Mouse (Mus musculus): ENCODE data around the gene Dctn3. TPM values are rescaled to one million over a fixed set of nuclear protein-coding genes. Genes with fewer than 3 reads are reported as not detected.

The Dctn3 gene
- total and polyA plus RNA-seq, 2 experiments = 40.2 to 44.5 TPM

DNA sequence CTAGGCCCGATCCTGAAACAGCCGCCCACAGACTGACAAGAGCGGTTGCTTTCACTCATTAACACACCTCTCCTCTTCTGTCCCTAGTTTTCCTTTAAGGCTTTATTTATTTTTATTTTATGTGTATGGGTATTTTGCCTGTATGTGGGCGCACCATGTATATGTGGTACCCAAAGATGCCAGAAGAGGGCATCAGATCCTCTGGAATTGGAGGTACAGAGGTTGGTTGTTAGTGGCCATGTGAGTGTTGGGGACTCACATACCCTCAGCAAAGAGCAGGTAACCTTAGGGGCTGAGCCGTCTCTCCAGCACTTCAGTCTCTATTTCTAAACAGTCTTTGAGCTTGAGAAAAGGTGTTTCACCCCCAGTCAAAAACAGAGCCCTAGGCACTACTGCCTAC is 7.4 kb downstream of the Dctn3 start:
- H3K36me3 ChIP-seq (ENCODE audit: control insufficient read depth, insufficient read depth, low read length) = peaks cover 8% of the 10 kb centered on the region
- peaks cover 10% of the 10 kb centered on the region for H3K4me1 ChIP-seq (ENCODE audit: control insufficient read depth, insufficient read depth, low read length)
- TF ChIP-seq CTCF (IDR thresholded peaks at IDR 0.05; ENCODE audit: low read depth, low read length) = peak; percentile 15; the same call in 1 of the 2 replicates
- TF ChIP-seq POLR2A (IDR thresholded peaks at IDR 0.05; ENCODE audit: extremely low read depth, insufficient read depth, low read length) = no peak
- peak; percentile 35 for DNase-seq (ENCODE audit: extremely low read depth, low read depth, low spot score)
- WGBS = 82% methylated on average over 5 of the region's 5 CpGs
- peaks cover 2% of the 10 kb centered on the region; the same call in 1 of the 2 replicates for H3K79me2 ChIP-seq (ENCODE audit: control insufficient read depth, insufficient read depth, low read length)
- H3K27me3 ChIP-seq (ENCODE audit: control insufficient read depth, insufficient read depth, low read length) = no peaks in the 10 kb centered on the region
- no peak overlapping the region for H3K9ac ChIP-seq (ENCODE audit: low read depth, low read length)
- H3K4me3 ChIP-seq (ENCODE audit: insufficient read depth, low read depth, low read length) = no peak overlapping the region
- H3K27ac ChIP-seq (replicated peaks; ENCODE audit: insufficient read depth, low read depth, low read length) = no peak overlapping the region

DNA sequence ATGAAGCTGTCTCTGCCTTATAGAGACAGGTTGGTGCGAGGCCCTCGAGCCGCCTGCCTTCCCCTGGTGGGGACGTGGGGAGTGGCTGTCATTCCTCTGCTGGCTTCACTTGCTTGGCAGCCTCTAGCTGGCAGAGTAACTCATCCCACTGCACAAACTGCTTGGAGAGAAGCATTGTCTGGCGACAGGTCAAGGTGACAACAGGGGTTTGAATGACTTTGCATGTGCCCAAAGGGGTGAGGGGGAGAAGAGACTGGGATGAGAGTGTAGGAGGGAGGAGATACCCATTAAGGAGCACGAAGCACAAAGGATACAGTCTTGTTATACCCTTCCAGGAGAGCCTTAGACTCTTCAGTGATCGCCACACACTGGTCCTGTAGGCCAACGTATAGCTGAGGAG is 7.9 kb downstream of the Dctn3 start:
- peaks cover 8% of the 10 kb centered on the region for H3K36me3 ChIP-seq (ENCODE audit: control insufficient read depth, insufficient read depth, low read length)
- H3K9ac ChIP-seq (ENCODE audit: low read depth, low read length) = no peak overlapping the region
- no peak overlapping the region for H3K27ac ChIP-seq (replicated peaks; ENCODE audit: insufficient read depth, low read depth, low read length)
- no peak for DNase-seq (ENCODE audit: extremely low read depth, low read depth, low spot score)
- peaks cover 10% of the 10 kb centered on the region for H3K4me1 ChIP-seq (ENCODE audit: control insufficient read depth, insufficient read depth, low read length)
- peaks cover 2% of the 10 kb centered on the region; the same call in 1 of the 2 replicates for H3K79me2 ChIP-seq (ENCODE audit: control insufficient read depth, insufficient read depth, low read length)
- no peak overlapping the region for H3K4me3 ChIP-seq (ENCODE audit: insufficient read depth, low read depth, low read length)
- 77% methylated on average over 8 of the region's 8 CpGs for WGBS
- no peaks in the 10 kb centered on the region for H3K27me3 ChIP-seq (ENCODE audit: control insufficient read depth, insufficient read depth, low read length)
- TF ChIP-seq CTCF (IDR thresholded peaks at IDR 0.05; ENCODE audit: low read depth, low read length) = no peak
- no peak for TF ChIP-seq POLR2A (IDR thresholded peaks at IDR 0.05; ENCODE audit: extremely low read depth, insufficient read depth, low read length)

DNA sequence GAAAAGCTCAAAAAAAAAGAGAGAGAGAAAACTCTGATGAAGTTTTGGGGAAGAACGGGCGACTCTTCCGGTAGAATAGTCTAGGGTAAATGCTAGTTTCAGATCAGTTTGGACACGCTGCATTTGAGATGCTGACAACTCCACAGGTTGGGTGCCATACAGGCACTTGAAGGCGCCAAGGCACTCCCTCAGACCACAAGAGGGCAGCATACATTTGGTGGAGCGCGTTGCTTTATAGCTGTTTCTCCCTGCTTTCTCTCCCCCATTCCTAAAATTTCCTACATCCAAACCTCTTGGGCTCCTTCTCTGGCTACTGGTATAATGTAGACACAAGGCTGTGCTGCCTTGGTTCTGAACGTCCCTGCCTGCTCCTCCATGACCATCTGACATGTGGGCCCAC is 8.7 kb downstream of the Dctn3 start:
- TF ChIP-seq CTCF (IDR thresholded peaks at IDR 0.05; ENCODE audit: low read depth, low read length) (peak; percentile 84), POLR2A (IDR thresholded peaks at IDR 0.05; ENCODE audit: extremely low read depth, insufficient read depth, low read length) (no peak)
- peak; percentile 57 for DNase-seq (ENCODE audit: extremely low read depth, low read depth, low spot score)
- 22% methylated on average over 8 of the region's 8 CpGs for WGBS

DNA sequence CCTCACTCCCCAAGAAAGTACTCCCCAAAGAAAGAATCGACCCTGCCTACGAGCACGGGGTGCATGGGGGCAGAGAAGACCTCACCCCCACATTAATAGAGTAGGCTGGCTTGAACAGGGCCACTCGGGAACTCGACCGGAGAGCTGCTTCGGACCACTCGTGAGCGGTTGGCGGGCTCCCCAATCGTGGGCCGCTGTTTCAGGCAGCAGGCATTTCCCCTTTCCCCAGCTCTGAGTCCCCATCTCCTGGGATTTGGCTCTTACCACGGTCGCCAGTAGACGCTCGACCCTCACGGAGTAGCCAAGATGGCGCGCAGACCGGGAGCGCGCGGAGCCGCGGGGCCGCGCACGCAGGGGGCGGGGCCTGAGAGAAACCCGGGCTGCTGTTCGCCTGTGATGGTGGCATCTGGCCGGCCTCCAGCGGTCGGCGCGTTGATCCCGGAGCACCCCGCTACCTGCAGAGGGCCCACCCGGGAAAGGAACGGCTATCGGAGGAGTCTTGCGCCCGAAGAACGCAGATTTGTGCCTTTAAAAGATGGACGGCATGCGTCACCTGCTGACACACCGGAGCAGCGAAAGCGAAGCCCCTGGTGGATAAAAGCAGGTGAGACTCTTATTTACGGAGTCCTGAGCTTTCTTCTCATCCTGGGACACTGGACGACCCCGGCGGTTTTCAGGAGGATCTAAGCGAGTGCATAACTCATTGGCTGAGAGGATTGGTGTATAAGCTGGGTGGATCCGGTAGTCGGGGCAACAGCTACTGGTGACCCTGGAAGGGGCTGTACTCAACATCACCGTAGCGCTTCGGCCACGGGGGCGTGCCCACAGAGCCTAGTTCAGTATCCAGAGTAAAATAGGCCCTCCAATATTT is 9.5 kb downstream of the Dctn3 start, which contains the start of gene Rpp25l:
Rpp25l (minus strand) TSS at position 338 of the 871 bp plus-strand sequence.
- peak within 1 kb of the TSS; percentile 47 for H3K27ac ChIP-seq (replicated peaks; ENCODE audit: insufficient read depth, low read depth, low read length)
- H3K4me1 ChIP-seq (ENCODE audit: control insufficient read depth, insufficient read depth, low read length) = peaks cover 10% of the 10 kb centered on the region
- DNase-seq (ENCODE audit: extremely low read depth, low read depth, low spot score) = peak; percentile 37
- peaks cover 2% of the 10 kb centered on the region; the same call in 1 of the 2 replicates for H3K79me2 ChIP-seq (ENCODE audit: control insufficient read depth, insufficient read depth, low read length)
- H3K27me3 ChIP-seq (ENCODE audit: control insufficient read depth, insufficient read depth, low read length) = no peaks in the 10 kb centered on the region
- H3K36me3 ChIP-seq (ENCODE audit: control insufficient read depth, insufficient read depth, low read length) = no peaks in the 10 kb centered on the region
- H3K4me3 ChIP-seq (ENCODE audit: insufficient read depth, low read depth, low read length) = peak within 1 kb of the TSS; percentile 70
- under 1% methylated on average over 61 of the region's 61 CpGs for WGBS
- peak within 1 kb of the TSS; percentile 76 for H3K9ac ChIP-seq (ENCODE audit: low read depth, low read length)
- TF ChIP-seq CTCF (IDR thresholded peaks at IDR 0.05; ENCODE audit: low read depth, low read length) = peak; percentile 39
- TF ChIP-seq POLR2A (IDR thresholded peaks at IDR 0.05; ENCODE audit: extremely low read depth, insufficient read depth, low read length) = peak; percentile 60; the same call in 1 of the 2 replicates

More for the DNA sequence above, 8.7 kb downstream of the Dctn3 start:
- peaks cover 6% of the 10 kb centered on the region for H3K36me3 ChIP-seq (ENCODE audit: control insufficient read depth, insufficient read depth, low read length)
- no peaks in the 10 kb centered on the region for H3K27me3 ChIP-seq (ENCODE audit: control insufficient read depth, insufficient read depth, low read length)
- H3K4me3 ChIP-seq (ENCODE audit: insufficient read depth, low read depth, low read length) = no peak overlapping the region
- H3K79me2 ChIP-seq (ENCODE audit: control insufficient read depth, insufficient read depth, low read length) = peaks cover 2% of the 10 kb centered on the region; the same call in 1 of the 2 replicates
- H3K4me1 ChIP-seq (ENCODE audit: control insufficient read depth, insufficient read depth, low read length) = peaks cover 10% of the 10 kb centered on the region
- no peak overlapping the region for H3K27ac ChIP-seq (replicated peaks; ENCODE audit: insufficient read depth, low read depth, low read length)
- no peak overlapping the region for H3K9ac ChIP-seq (ENCODE audit: low read depth, low read length)

DNA sequence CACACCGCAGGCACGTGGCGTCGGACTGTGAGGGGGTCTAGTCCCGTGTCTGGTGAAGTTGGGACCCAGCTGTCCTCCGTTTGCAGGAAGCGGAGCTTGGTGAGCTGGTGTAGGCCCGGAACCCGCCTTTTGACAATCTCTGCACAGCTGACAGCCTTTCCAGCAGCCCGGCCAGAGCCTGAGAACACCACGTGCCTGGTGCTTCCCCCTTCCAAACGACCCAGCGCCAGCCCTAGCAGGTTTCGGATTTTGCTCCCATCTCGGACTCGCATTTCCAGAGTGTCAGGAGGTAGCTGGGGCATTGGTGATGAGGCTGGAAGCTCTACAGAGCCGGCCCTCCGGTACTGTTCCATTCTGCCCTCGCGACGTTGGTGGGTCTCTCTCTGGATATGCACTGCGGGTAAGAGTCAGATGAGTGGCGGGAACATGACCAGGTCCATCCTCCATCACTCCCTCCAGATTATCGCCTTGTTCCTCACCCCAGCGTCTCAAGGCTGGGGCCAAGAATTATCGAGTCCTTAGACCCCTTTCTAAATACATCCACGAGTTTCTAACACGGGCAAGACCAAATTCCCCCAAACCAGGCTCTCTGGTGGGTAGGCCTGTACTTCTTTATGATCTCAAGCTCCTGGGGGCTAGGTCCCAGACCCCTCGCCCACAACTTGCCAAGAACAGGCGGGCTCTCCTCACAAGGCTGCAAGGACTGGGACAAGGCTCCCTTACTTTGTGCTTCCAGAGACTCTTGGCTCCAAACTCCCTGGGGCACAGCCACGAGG is 10.4 kb downstream of the Dctn3 start:
- no peak for DNase-seq (ENCODE audit: extremely low read depth, low read depth, low spot score)
- Histone ChIP-seq H3K36me3 (ENCODE audit: control insufficient read depth, insufficient read depth, low read length) (no peaks in the 10 kb centered on the region), H3K27me3 (ENCODE audit: control insufficient read depth, insufficient read depth, low read length) (no peaks in the 10 kb centered on the region), H3K27ac (replicated peaks; ENCODE audit: insufficient read depth, low read depth, low read length) (peak overlapping the region; percentile 47), H3K9ac (ENCODE audit: low read depth, low read length) (peak overlapping the region; percentile 76), H3K4me1 (ENCODE audit: control insufficient read depth, insufficient read depth, low read length) (peaks cover 10% of the 10 kb centered on the region), H3K4me3 (ENCODE audit: insufficient read depth, low read depth, low read length) (peak overlapping the region; percentile 70), H3K79me2 (ENCODE audit: control insufficient read depth, insufficient read depth, low read length) (peaks cover 2% of the 10 kb centered on the region; the same call in 1 of the 2 replicates)
- TF ChIP-seq POLR2A (IDR thresholded peaks at IDR 0.05; ENCODE audit: extremely low read depth, insufficient read depth, low read length) = no peak
- TF ChIP-seq CTCF (IDR thresholded peaks at IDR 0.05; ENCODE audit: low read depth, low read length) = no peak
- WGBS = 30% methylated on average over 31 of the region's 31 CpGs
